Mouse (Mus musculus) spleen, adult 2 months (tissue): ENCODE measurements around the gene Ptprk. TPM values are rescaled to one million over a fixed set of nuclear protein-coding genes. Genes with fewer than 3 reads are reported as not detected.

Experiments used
- DNase-seq, 2 experiments: peaks; one replicate each; pipeline versions ENCODE4 v3.0.0 to v3.0.0-alpha.2; 2012 to 2021; ENCODE audit warnings: low spot score in 2 of 2, low read depth in 1 of 2
- H3K27ac ChIP-seq: fragments of 200-500 bp; 2 replicates; pipeline ENCODE4 v1.5.1; 2012; ENCODE audit warnings: low read length, inconsistent platforms; ENCODE audit not compliant: insufficient read depth
- H3K27me3 ChIP-seq: fragments of 200-500 bp; 2 replicates; pipeline ENCODE4 v1.6.1; 2012; ENCODE audit warnings: mild to moderate bottlenecking, moderate library complexity, low read length, inconsistent platforms; ENCODE audit not compliant: control insufficient read depth, insufficient read depth
- H3K36me3 ChIP-seq: fragments of 200-500 bp; 2 replicates; pipeline ENCODE4 v1.6.1; 2012; ENCODE audit warnings: mild to moderate bottlenecking, low read length, inconsistent platforms; ENCODE audit not compliant: control insufficient read depth, insufficient read depth
- H3K4me1 ChIP-seq: fragments of 200-500 bp; 2 replicates; pipeline ENCODE4 v1.6.1; 2011; ENCODE audit warnings: inconsistent platforms; ENCODE audit not compliant: control insufficient read depth, insufficient read depth, insufficient read length
- H3K4me3 ChIP-seq: fragments of 200-500 bp; 2 replicates; pipeline ENCODE4 v1.5.1; 2011; ENCODE audit warnings: mild to moderate bottlenecking, inconsistent platforms; ENCODE audit not compliant: insufficient read depth, insufficient read length; ENCODE audit errors: extremely low read depth
- CTCF ChIP-seq: fragments of 200-500 bp; IDR thresholded peaks from 2 replicates; pipeline ENCODE4 v1.5.1; 2011; ENCODE audit warnings: mild to moderate bottlenecking, inconsistent platforms; ENCODE audit not compliant: insufficient read depth, insufficient read length, insufficient replicate concordance; ENCODE audit errors: extremely low read depth
- POLR2A ChIP-seq: fragments of 200-500 bp; IDR thresholded peaks from 2 replicates; pipeline ENCODE4 v1.6.1; 2011; ENCODE audit warnings: low read depth, low read length, inconsistent platforms
- WGBS: fragments of 180-500 bp; shearing (Covaris S2); methylation state at CpG from one replicate; pipeline ENCODE4 v1.1.7; 2018; 5-methylcytosine and 5-hydroxymethylcytosine counted together
- polyA plus RNA-seq: library from polyadenylated mRNA; depleted of rRNA; stranded (reverse); fragments of >200 nt; gene quantifications from 2 replicates; pipeline ENCODE4 v1.2.3, GENCODE M21; 2012

Gene Ptprk
- polyA plus RNA-seq, 1 experiment: 1.6 TPM

DNA sequence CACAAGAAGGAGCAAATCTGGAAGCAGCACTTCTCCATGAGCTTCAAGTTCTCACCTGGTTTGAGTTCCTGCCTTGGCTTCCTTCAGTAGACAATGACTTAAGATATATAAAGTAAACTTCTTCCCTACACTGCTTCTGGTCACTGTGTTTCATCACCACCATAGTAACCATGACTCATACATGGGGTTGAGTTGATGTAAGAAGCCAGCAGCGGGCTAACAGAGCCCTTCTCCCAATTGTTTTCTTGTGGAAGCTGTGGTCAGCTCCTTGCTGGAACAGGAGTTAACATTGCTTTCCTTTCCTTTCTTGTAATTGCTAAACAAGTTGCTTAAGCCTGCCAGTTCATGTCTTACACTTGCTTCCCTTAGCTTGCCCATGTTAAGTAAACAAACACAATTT lies 96.6 kb downstream of the Ptprk start:
- no peaks in the 10 kb centered on the region for H3K4me1 ChIP-seq
- 88% methylated on average over 1 of the region's 1 CpGs for WGBS
- TF ChIP-seq CTCF: no peak
- TF ChIP-seq POLR2A: no peak
- DNase-seq: no peak
- no peaks in the 10 kb centered on the region for H3K27me3 ChIP-seq
- no peak overlapping the region for H3K4me3 ChIP-seq
- no peaks in the 10 kb centered on the region for H3K36me3 ChIP-seq
- H3K27ac ChIP-seq: no peak overlapping the region

DNA sequence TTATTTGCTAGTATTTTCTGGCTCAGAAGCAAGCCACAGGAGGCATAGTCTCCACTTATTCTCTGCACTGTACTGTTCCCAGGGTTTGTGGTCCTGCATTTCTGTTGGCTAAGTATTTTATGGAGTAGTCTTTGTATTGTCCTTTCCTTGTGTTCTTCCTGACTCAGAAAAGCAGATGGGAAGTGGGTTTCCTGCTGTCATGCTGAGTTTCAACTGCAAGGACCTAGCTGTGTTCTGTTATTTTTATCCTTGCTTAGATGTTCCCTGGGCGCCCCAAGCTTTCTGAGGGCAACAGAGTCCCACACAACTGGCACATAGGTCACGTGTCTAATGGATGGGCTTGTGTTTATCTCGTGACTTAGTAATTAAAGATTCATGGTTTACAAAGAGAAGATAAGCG lies 104.3 kb downstream of the Ptprk start:
- Histone ChIP-seq H3K4me1 (no peaks in the 10 kb centered on the region), H3K27ac (no peak overlapping the region), H3K36me3 (no peaks in the 10 kb centered on the region), H3K4me3 (no peak overlapping the region), H3K27me3 (no peaks in the 10 kb centered on the region)
- WGBS: 77% methylated on average over 4 of the region's 4 CpGs
- TF ChIP-seq POLR2A (no peak), CTCF (no peak)
- DNase-seq: no peak

DNA sequence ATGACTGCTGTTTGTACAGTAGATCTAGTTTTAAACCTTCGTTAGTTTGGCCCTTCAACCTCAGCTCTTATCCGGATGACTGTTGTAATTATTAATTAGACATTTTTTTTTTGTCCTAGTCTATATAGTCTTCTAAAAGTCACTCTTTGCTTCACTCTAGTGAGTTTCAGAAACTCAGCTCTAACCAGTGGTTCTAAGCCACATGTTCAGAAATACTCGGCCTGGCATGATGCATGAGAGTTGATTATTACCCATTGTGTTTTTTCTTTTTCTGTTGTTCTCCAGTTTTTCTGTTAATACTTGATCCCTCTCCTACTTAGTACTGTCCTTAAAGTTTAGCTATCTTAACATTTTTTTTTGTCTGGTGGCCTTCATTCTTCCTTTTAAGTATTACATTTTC lies 107.5 kb downstream of the Ptprk start:
- no peaks in the 10 kb centered on the region for H3K4me1 ChIP-seq
- TF ChIP-seq POLR2A (no peak), CTCF (no peak)
- H3K27ac ChIP-seq: no peak overlapping the region
- no peak overlapping the region for H3K4me3 ChIP-seq
- no peaks in the 10 kb centered on the region for H3K27me3 ChIP-seq
- DNase-seq: no peak
- no peaks in the 10 kb centered on the region for H3K36me3 ChIP-seq
- WGBS: 91% methylated on average over 3 of the region's 3 CpGs

DNA sequence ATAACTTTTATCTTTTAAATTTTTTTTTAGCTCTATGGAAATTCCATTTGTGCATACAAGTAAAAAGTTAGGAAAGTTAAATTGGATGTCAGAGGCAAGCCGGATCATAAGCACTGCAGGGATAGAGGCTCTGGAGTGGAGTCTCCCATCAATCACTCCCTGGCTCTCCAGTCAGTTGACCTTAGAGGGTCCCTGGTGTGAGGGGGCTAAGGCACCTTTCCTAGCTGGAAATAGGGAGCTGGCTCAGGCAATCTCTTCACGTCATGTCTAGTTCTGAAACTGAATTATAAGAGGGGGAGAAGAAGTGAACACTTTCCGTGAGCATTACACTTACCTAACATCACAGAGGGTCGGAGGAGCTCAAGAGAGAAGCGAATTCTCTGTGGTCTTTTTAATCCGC lies 110.1 kb downstream of the Ptprk start:
- H3K27me3 ChIP-seq: no peaks in the 10 kb centered on the region
- no peaks in the 10 kb centered on the region for H3K36me3 ChIP-seq
- WGBS: 88% methylated on average over 6 of the region's 6 CpGs
- H3K27ac ChIP-seq: no peak overlapping the region
- DNase-seq: no peak
- no peak overlapping the region for H3K4me3 ChIP-seq
- TF ChIP-seq CTCF: no peak
- no peak for TF ChIP-seq POLR2A
- H3K4me1 ChIP-seq: no peaks in the 10 kb centered on the region

DNA sequence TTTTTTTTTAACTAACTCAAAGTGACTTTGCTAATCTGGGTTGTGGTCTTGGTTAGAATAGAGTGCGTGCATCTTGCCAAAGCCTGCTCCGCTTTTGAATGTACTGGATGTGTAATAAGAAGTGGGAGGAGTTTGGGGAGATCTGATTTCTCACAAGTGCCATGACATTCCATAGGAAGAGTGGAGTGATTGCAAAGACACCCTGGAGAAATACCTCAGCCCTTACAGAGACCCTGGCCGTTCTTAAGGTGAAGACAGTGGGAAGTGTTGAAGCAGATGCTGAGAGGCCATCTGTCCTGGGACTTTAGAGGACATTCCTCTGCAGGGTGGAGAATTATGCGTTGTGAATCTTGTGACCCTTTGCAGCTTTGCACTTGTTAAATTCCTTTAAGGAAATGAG lies 110.7 kb downstream of the Ptprk start:
- 84% methylated on average over 4 of the region's 4 CpGs for WGBS
- TF ChIP-seq POLR2A: no peak
- no peak for TF ChIP-seq CTCF
- no peaks in the 10 kb centered on the region for H3K4me1 ChIP-seq
- no peak overlapping the region for H3K4me3 ChIP-seq
- H3K36me3 ChIP-seq: no peaks in the 10 kb centered on the region
- DNase-seq: no peak
- no peak overlapping the region for H3K27ac ChIP-seq
- H3K27me3 ChIP-seq: no peaks in the 10 kb centered on the region

DNA sequence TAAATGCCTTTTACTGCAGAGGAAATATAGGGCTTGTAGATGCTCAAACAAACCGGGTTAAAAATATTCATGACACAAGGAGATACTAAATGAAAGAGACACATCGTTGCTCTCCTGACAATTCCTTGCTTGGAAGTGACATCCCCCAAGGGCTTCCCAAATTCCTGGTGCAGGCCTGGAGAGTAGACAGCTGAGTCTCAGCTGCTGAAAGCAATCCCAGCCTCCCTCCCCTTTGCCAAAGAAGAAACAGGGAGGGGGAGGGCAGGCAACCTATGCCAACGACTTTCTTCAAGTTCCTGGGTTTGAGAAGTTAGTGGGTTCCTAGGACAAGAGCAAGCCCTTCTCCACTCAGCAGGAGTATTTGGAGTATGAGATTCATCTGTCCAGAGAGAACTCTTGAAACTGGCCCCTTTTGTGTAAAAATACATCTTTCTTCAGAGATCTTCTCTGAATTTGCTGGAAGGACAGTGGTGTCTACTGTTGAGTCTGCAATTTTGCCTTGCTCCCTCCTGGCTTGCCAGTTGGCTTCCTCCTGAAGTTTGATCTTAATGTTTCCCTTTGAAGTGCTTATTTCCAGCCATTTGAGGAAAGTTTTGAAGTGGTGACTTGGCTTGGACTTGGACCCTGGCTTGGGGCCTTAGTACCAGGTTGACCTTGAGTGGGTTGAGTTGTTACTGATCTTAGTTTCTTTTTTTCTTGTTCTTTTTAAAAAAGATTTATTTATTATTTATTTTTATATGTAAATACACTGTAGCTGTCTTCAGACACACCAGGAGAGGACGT lies 111.6 kb downstream of the Ptprk start:
- no peak overlapping the region for H3K27ac ChIP-seq
- no peaks in the 10 kb centered on the region for H3K27me3 ChIP-seq
- no peak for DNase-seq
- no peaks in the 10 kb centered on the region for H3K4me1 ChIP-seq
- H3K4me3 ChIP-seq: no peak overlapping the region
- H3K36me3 ChIP-seq: no peaks in the 10 kb centered on the region
- no peak for TF ChIP-seq CTCF
- no peak for TF ChIP-seq POLR2A
- WGBS: 68% methylated on average over 4 of the region's 4 CpGs

DNA sequence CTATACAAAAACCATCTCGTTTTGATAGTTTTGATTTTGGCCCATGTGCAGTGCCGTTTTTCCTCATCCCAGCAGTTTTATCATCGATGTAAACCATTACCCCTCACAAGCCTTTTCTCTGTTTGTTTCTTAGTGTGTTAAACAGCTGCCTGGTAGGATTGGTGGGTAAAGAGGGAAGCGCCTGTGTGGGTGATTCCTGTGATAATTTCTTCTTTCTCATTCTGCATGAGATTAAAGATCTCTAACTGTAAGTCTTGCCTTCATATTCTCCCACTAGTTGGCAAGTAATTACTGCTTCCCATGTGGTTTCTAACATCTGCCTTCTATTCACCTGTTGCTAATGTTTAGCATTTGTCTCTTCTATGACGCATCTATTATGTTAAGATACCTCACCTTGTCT lies 116.8 kb downstream of the Ptprk start:
- H3K36me3 ChIP-seq: no peaks in the 10 kb centered on the region
- WGBS: 83% methylated on average over 5 of the region's 5 CpGs
- no peak for TF ChIP-seq CTCF
- no peak for DNase-seq
- no peaks in the 10 kb centered on the region for H3K4me1 ChIP-seq
- H3K4me3 ChIP-seq: no peak overlapping the region
- H3K27ac ChIP-seq: no peak overlapping the region
- H3K27me3 ChIP-seq: no peaks in the 10 kb centered on the region
